Mouse (Mus musculus): ENCODE measurements around the gene Sh3bgrl3. TPM values are rescaled to one million over a fixed set of nuclear protein-coding genes. Genes with fewer than 3 reads are reported as not detected.

Gene Sh3bgrl3
- polyA plus RNA-seq, 1 experiment: 375 TPM

- TF ChIP-seq MYOD1 (IDR thresholded peaks at IDR 0.05; ENCODE audit: control insufficient read depth, insufficient read length, low read depth) (peak; percentile 13), MYOG (IDR thresholded peaks at IDR 0.05; ENCODE audit: control insufficient read depth, extremely low read depth, insufficient read length) (no peak), USF1 (IDR thresholded peaks at IDR 0.05; ENCODE audit: low read depth) (no peak), MAX (IDR thresholded peaks at IDR 0.05) (peak; percentile 27), CEBPB (IDR thresholded peaks at IDR 0.05; ENCODE audit: low read depth) (no peak), FOSL1 (IDR thresholded peaks at IDR 0.05; ENCODE audit: insufficient read depth, low read length, poor library complexity, severe bottlenecking) (no peak), CTCF (IDR thresholded peaks at IDR 0.05; ENCODE audit: control insufficient read depth, insufficient read depth, insufficient read length) (peak; percentile 85)
- Histone ChIP-seq H3K79me3 (ENCODE audit: low read depth) (peaks cover 8% of the 10 kb centered on the region), H3K4me3 (ENCODE audit: insufficient read depth, poor library complexity, severe bottlenecking) (no peak overlapping the region), H3ac (ENCODE audit: control insufficient read depth, insufficient read length, low read depth) (no peak overlapping the region), H3K36me3 (ENCODE audit: control insufficient read depth, insufficient read depth) (peaks cover 5% of the 10 kb centered on the region), H3K27me3 (ENCODE audit: control insufficient read depth, insufficient read depth, insufficient read length) (no peaks in the 10 kb centered on the region), H3K79me2 (ENCODE audit: control insufficient read depth, insufficient read depth) (peaks cover 17% of the 10 kb centered on the region)
Measured at GRCm38 (mm10) chr4:134123680-134124551, 4.7 kb downstream of the Sh3bgrl3 start.

- TF ChIP-seq FOSL1 (IDR thresholded peaks at IDR 0.05; ENCODE audit: insufficient read depth, low read length, poor library complexity, severe bottlenecking): no peak
- TF ChIP-seq MYOD1 (IDR thresholded peaks at IDR 0.05; ENCODE audit: control insufficient read depth, insufficient read length, low read depth): no peak
- TF ChIP-seq MAX (IDR thresholded peaks at IDR 0.05): no peak
- no peak for TF ChIP-seq USF1 (IDR thresholded peaks at IDR 0.05; ENCODE audit: low read depth)
- TF ChIP-seq CTCF (IDR thresholded peaks at IDR 0.05; ENCODE audit: control insufficient read depth, insufficient read depth, insufficient read length): no peak
- no peak for TF ChIP-seq CEBPB (IDR thresholded peaks at IDR 0.05; ENCODE audit: low read depth)
- Histone ChIP-seq H3ac (ENCODE audit: control insufficient read depth, insufficient read length, low read depth) (no peak overlapping the region), H3K27me3 (ENCODE audit: control insufficient read depth, insufficient read depth, insufficient read length) (no peaks in the 10 kb centered on the region), H3K79me2 (ENCODE audit: control insufficient read depth, insufficient read depth) (peaks cover 13% of the 10 kb centered on the region), H3K4me3 (ENCODE audit: insufficient read depth, poor library complexity, severe bottlenecking) (no peak overlapping the region), H3K36me3 (ENCODE audit: control insufficient read depth, insufficient read depth) (peaks cover 5% of the 10 kb centered on the region), H3K79me3 (ENCODE audit: low read depth) (peaks cover 8% of the 10 kb centered on the region)
Measured at GRCm38 (mm10) chr4:134123147-134123546, 5.4 kb downstream of the Sh3bgrl3 start.

- Histone ChIP-seq H3K79me2 (ENCODE audit: control insufficient read depth, insufficient read depth) (peaks cover 4% of the 10 kb centered on the region), H3K36me3 (ENCODE audit: control insufficient read depth, insufficient read depth) (peaks cover 5% of the 10 kb centered on the region), H3K79me3 (ENCODE audit: low read depth) (peaks cover 1% of the 10 kb centered on the region), H3K4me3 (ENCODE audit: insufficient read depth, poor library complexity, severe bottlenecking) (no peak overlapping the region), H3ac (ENCODE audit: control insufficient read depth, insufficient read length, low read depth) (no peak overlapping the region), H3K27me3 (ENCODE audit: control insufficient read depth, insufficient read depth, insufficient read length) (no peaks in the 10 kb centered on the region)
- TF ChIP-seq MAX (IDR thresholded peaks at IDR 0.05): no peak
- TF ChIP-seq USF1 (IDR thresholded peaks at IDR 0.05; ENCODE audit: low read depth): no peak
- no peak for TF ChIP-seq CTCF (IDR thresholded peaks at IDR 0.05; ENCODE audit: control insufficient read depth, insufficient read depth, insufficient read length)
- TF ChIP-seq FOSL1 (IDR thresholded peaks at IDR 0.05; ENCODE audit: insufficient read depth, low read length, poor library complexity, severe bottlenecking): no peak
- no peak for TF ChIP-seq MYOD1 (IDR thresholded peaks at IDR 0.05; ENCODE audit: control insufficient read depth, insufficient read length, low read depth)
- TF ChIP-seq CEBPB (IDR thresholded peaks at IDR 0.05; ENCODE audit: low read depth): no peak
- no peak for TF ChIP-seq MYOG (IDR thresholded peaks at IDR 0.05; ENCODE audit: control insufficient read depth, extremely low read depth, insufficient read length)
Measured at GRCm38 (mm10) chr4:134122281-134122680, 6.3 kb downstream of the Sh3bgrl3 start.

GRCm38 (mm10) chr4:134121571-134121970 is 7.0 kb downstream of the Sh3bgrl3 start:
- no peak for TF ChIP-seq CTCF (IDR thresholded peaks at IDR 0.05; ENCODE audit: control insufficient read depth, insufficient read depth, insufficient read length)
- no peak for TF ChIP-seq USF1 (IDR thresholded peaks at IDR 0.05; ENCODE audit: low read depth)
- TF ChIP-seq MYOD1 (IDR thresholded peaks at IDR 0.05; ENCODE audit: control insufficient read depth, insufficient read length, low read depth): no peak
- no peak for TF ChIP-seq CEBPB (IDR thresholded peaks at IDR 0.05; ENCODE audit: low read depth)
- TF ChIP-seq FOSL1 (IDR thresholded peaks at IDR 0.05; ENCODE audit: insufficient read depth, low read length, poor library complexity, severe bottlenecking): no peak
- TF ChIP-seq MYOG (IDR thresholded peaks at IDR 0.05; ENCODE audit: control insufficient read depth, extremely low read depth, insufficient read length): no peak
- no peak for TF ChIP-seq MAX (IDR thresholded peaks at IDR 0.05)
- H3K79me3 ChIP-seq (ENCODE audit: low read depth): no peaks in the 10 kb centered on the region
- peaks cover 5% of the 10 kb centered on the region for H3K36me3 ChIP-seq (ENCODE audit: control insufficient read depth, insufficient read depth)
- H3K4me3 ChIP-seq (ENCODE audit: insufficient read depth, poor library complexity, severe bottlenecking): no peak overlapping the region
- H3ac ChIP-seq (ENCODE audit: control insufficient read depth, insufficient read length, low read depth): no peak overlapping the region
- no peaks in the 10 kb centered on the region for H3K79me2 ChIP-seq (ENCODE audit: control insufficient read depth, insufficient read depth)
- no peaks in the 10 kb centered on the region for H3K27me3 ChIP-seq (ENCODE audit: control insufficient read depth, insufficient read depth, insufficient read length)

GRCm38 (mm10) chr4:134120916-134121315 is 7.7 kb downstream of the Sh3bgrl3 start:
- no peaks in the 10 kb centered on the region for H3K27me3 ChIP-seq (ENCODE audit: control insufficient read depth, insufficient read depth, insufficient read length)
- TF ChIP-seq USF1 (IDR thresholded peaks at IDR 0.05; ENCODE audit: low read depth) (no peak), MAX (IDR thresholded peaks at IDR 0.05) (no peak), CTCF (IDR thresholded peaks at IDR 0.05; ENCODE audit: control insufficient read depth, insufficient read depth, insufficient read length) (no peak), MYOG (IDR thresholded peaks at IDR 0.05; ENCODE audit: control insufficient read depth, extremely low read depth, insufficient read length) (no peak), CEBPB (IDR thresholded peaks at IDR 0.05; ENCODE audit: low read depth) (no peak), FOSL1 (IDR thresholded peaks at IDR 0.05; ENCODE audit: insufficient read depth, low read length, poor library complexity, severe bottlenecking) (no peak), MYOD1 (IDR thresholded peaks at IDR 0.05; ENCODE audit: control insufficient read depth, insufficient read length, low read depth) (no peak)

More at GRCm38 (mm10) chr4:134120916-134121315, 7.7 kb downstream of the Sh3bgrl3 start:
- Histone ChIP-seq H3ac (ENCODE audit: control insufficient read depth, insufficient read length, low read depth) (no peak overlapping the region), H3K36me3 (ENCODE audit: control insufficient read depth, insufficient read depth) (peaks cover under 1% of the 10 kb centered on the region), H3K4me3 (ENCODE audit: insufficient read depth, poor library complexity, severe bottlenecking) (no peak overlapping the region), H3K79me3 (ENCODE audit: low read depth) (no peaks in the 10 kb centered on the region), H3K79me2 (ENCODE audit: control insufficient read depth, insufficient read depth) (no peaks in the 10 kb centered on the region)

Measured in C2C12 (cell line).